Mouse (Mus musculus): ENCODE measurements around the gene Il12rb2. TPM values are rescaled to one million over a fixed set of nuclear protein-coding genes. Genes with fewer than 3 reads are reported as not detected.

The Il12rb2 gene
- polyA plus RNA-seq, 1 experiment from 2014 or later = not detected

- in situ Hi-C loops (cut with MboI; ENCODE audit: low pct_unique_long_range_greater_than_20kb) = no loop called here
- DNase-seq (ENCODE audit: low read depth, low spot score) (peak; percentile 83), ATAC-seq (peak; percentile 98)
- no peak for TF ChIP-seq CTCF (IDR thresholded peaks at IDR 0.05)
- no peaks in the 10 kb centered on the region for H3K27me3 ChIP-seq
- ChIA-PET POLR2A (interaction anchor here (0.5 kb wide), 1 partner anchor 88 kb away, joined by 3 read pairs; no protein-coding TSS in a partner anchor), CTCF (interaction anchor here (1.3 kb wide), 1 partner anchor 68 kb away, joined by 3 read pairs; no protein-coding TSS in a partner anchor)
Observed at GRCm38 (mm10) chr6:67266664-67267407, 109.2 kb downstream of the Il12rb2 start.

DNA sequence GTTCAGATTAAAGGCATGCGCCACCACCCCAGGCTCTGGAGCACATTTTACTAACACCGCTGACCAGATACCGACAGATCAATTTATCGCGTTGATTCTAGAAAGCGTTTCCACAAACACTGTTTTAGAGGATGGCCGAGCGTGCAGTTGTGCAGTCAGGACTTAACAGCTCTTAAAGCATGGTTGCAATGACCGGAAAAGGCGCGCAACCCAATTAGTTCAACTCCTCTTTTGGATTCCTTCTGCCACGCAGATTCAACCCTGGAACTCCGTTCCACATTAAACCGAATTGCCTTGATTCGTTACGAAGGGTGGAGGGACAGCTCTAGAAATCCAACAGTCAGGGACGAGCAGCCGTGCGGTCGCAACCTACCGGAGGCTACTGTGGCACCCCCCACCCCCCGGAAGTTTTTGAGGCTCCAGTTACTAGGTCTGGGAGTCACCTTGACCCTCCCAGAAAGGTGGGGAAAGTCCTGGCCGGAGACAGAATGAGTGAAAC lies 109.8 kb downstream of the Il12rb2 start:
- ATAC-seq = peak; percentile 44
- TF ChIP-seq CTCF (IDR thresholded peaks at IDR 0.05) = no peak
- H3K27me3 ChIP-seq = no peaks in the 10 kb centered on the region
- CTCF ChIA-PET = interaction anchor here (1.2 to 1.3 kb wide), 2 partner anchors 68 to 96 kb away, joined by 3 read pairs; no protein-coding TSS in a partner anchor
- in situ Hi-C loops (cut with MboI; ENCODE audit: low pct_unique_long_range_greater_than_20kb) = no loop called here
- POLR2A ChIA-PET = interaction anchor here (0.6 kb wide), 1 partner anchor 98 kb away, joined by 5 read pairs; no protein-coding TSS in a partner anchor
- peak; percentile 25 for DNase-seq (ENCODE audit: low read depth, low spot score)

- TF ChIP-seq CTCF (IDR thresholded peaks at IDR 0.05) = no peak
- CTCF ChIA-PET = no interaction called here
- H3K27me3 ChIP-seq = no peaks in the 10 kb centered on the region
- in situ Hi-C loops (cut with MboI; ENCODE audit: low pct_unique_long_range_greater_than_20kb) = no loop called here
- ATAC-seq (no peak), DNase-seq (ENCODE audit: low read depth, low spot score) (no peak)
- POLR2A ChIA-PET = no interaction called here
Observed at GRCm38 (mm10) chr6:67264935-67265334, 111.1 kb downstream of the Il12rb2 start.

DNA sequence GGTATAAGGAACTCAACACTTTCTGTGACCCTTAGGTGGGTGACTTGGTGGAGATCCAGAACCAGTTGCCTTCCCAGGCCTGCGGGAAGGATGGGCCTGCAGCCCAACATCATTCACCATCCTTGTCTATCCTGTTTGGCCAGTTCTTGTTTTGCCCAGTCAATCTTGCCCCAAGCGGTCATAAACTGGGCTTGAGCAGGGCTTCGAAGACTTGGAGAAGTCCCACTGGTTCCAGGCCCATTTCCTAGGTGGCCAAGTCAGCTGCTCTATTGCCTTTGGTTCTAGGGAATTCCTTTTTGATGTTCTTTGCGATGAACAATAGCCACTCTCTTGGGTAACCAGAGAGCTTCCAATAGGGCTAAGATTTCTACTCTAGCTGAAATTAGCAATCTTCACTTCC lies 124.9 kb downstream of the Il12rb2 start:
- no peak for TF ChIP-seq CTCF (IDR thresholded peaks at IDR 0.05)
- in situ Hi-C loops (cut with MboI; ENCODE audit: low pct_unique_long_range_greater_than_20kb) = no loop called here
- ChIA-PET CTCF (no interaction called here), POLR2A (no interaction called here)
- peaks cover 4% of the 10 kb centered on the region for H3K27me3 ChIP-seq
- ATAC-seq (no peak), DNase-seq (ENCODE audit: low read depth, low spot score) (no peak)

DNA sequence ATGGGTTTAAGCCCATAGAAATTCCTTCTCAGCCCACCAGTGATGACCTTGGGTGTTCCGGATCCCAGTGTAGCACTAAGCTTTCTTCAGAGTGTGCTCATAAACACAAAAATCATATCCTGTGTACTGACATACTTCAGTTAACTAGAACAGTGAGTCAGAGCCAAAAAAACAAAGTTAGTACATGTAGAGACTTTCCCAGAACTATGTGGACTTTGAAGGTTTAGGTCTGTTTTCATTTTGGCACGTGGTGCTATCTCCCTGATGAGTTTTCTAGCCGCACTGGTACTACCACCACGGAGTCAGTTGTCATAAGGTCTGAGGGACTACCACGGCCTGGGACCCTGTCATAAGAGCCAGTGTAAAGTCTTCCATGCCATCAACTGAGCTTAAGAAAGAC lies 131.5 kb downstream of the Il12rb2 start:
- DNase-seq (ENCODE audit: low read depth, low spot score) = no peak
- ATAC-seq = no peak
- TF ChIP-seq CTCF (IDR thresholded peaks at IDR 0.05) = no peak
- in situ Hi-C loops (cut with MboI; ENCODE audit: low pct_unique_long_range_greater_than_20kb) = no loop called here
- ChIA-PET CTCF (no interaction called here), POLR2A (no interaction called here)
- H3K27me3 ChIP-seq = peaks cover 4% of the 10 kb centered on the region

DNA sequence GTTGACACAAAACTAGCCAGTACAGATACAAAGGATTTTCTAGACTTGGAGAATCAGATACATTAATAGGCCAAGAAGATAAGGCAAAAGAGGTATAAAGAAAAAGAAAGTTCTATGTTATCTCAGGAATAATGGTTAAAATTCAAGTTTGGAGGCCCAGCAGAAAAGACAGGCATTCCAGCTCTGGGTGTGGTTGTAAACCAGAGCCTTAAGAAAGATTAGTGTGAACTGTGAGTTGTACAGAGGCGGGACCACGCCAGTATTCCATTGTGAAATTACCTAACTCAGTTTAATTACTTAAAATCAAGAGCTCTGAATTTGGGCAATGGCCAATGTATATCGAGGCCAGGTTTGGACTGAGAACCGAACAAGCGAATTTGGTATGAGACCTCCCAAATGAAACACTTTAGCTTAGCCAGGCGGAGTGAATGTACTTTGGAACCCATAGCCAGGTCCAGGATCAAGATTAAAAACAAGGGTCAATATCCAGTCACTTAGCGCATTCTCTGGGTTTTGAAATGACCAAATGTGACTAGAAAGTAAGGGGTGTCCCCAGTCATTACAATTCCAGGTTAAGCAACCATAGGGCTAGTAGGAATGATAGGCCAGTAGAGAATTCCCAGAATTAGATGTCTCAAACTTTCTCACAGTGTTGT lies 132.1 kb downstream of the Il12rb2 start:
- TF ChIP-seq CTCF (IDR thresholded peaks at IDR 0.05) = no peak
- ATAC-seq = no peak
- no peaks in the 10 kb centered on the region for H3K27me3 ChIP-seq
- DNase-seq (ENCODE audit: low read depth, low spot score) = no peak
- CTCF ChIA-PET = no interaction called here
- in situ Hi-C loops (cut with MboI; ENCODE audit: low pct_unique_long_range_greater_than_20kb) = no loop called here
- POLR2A ChIA-PET = no interaction called here

Other genes starting within 250 kb of the Il12rb2 start
- 570 TPM for gene Serbp1, start 138.0 kb downstream of the Il12rb2 start, polyA plus RNA-seq (2021)
- 0.28 TPM for gene Il23r, start 115.7 kb upstream of the Il12rb2 start, polyA plus RNA-seq (2021)
- 68.7 TPM for gene Tacstd2, start 159.6 kb upstream of the Il12rb2 start, polyA plus RNA-seq (2021)

Measured in Patski (cell line).